In the genomic region with DNA sequence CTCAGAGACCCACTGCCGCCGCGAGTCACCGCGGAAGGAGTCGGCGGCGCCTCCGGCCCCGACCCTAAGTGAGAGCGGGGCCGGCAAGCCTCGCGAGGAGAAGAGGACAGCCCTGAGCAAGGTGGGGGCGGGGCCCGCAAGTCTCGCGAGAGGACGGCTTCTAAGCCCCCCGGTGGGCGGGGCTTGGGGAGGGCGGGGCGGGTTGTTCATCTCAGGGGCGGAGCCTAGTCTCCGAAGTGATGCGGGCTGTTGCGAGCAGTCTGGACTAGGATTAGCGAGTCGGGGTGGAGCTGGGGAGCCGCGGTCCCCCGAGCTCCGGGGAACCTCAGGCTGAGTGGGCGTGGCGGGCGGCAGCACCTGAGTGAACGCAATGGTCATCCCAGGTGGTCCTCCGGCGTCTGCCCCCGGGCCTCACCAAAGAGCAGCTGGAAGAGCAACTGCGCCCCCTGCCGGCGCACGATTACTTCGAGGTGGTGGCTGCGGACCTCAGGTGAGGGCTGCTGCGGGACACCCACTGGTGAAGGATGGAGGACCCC, we compare ENCODE assay signal across 8 mouse cellular contexts. TPM values are rescaled to one million over a fixed set of nuclear protein-coding genes. Genes with fewer than 3 reads are reported as not detected.
A peak's percentile ranks its signal among the peaks of the same experiment; 100 is the strongest.
DNase-seq lines count a peak whose midpoint lies in the region; ATAC-seq and TF ChIP-seq lines count a peak whose summit lies in the region.

No protein-coding gene starts in this region.

- H3K4me3 ChIP-seq in heart, embryonic 11.5 days (ENCODE audit: low read depth, low read length), result peak overlapping the region; percentile 77
- peak overlapping the region; percentile 69 for H3K4me3 ChIP-seq in kidney, embryonic 16.5 days (ENCODE audit: low read length)
- peak overlapping the region; percentile 94 for H3K4me3 ChIP-seq in liver, adult 2 months (ENCODE audit: insufficient read depth, low read depth, low read length)
- H3K4me3 ChIP-seq in myocyte, result peak overlapping the region; percentile 38

- peak overlapping the region; percentile 98 for H3K9ac ChIP-seq in heart, embryonic 11.5 days (ENCODE audit: low read depth, low read length)
- peak overlapping the region; percentile 98 for H3K9ac ChIP-seq in kidney, embryonic 16.5 days (replicated peaks; ENCODE audit: low read length)
- peak overlapping the region; percentile 93 for H3K9ac ChIP-seq in liver, adult 2 months (ENCODE audit: low read depth, low read length)

- peak; percentile 98 for DNase-seq in B cell, adult 2 months
- DNase-seq in brain, adult 2 months (ENCODE audit: low read depth, low spot score), result peak; percentile 97
- peak; percentile 76 for DNase-seq in liver, adult 2 months (ENCODE audit: extremely low read depth, low read depth, low spot score)
- peak; percentile 99 for DNase-seq in splenic B cell, adult 2 months (ENCODE audit: low read depth, low spot score)

- H3K79me2 ChIP-seq in liver, adult 2 months (ENCODE audit: control insufficient read depth, insufficient read depth, low read length), result 0 out of 2 replicates have a peak, but pooled peaks cover 2% of the 10 kb centered on the region
- peaks cover 12% of the 10 kb centered on the region for H3K79me2 ChIP-seq in myocyte (ENCODE audit: control insufficient read depth, insufficient read depth)

- peak; percentile 84 for TF ChIP-seq CTCF in liver, adult 2 months (IDR thresholded peaks at IDR 0.05; ENCODE audit: low read depth, low read length)

- H3K27ac ChIP-seq in heart, embryonic 11.5 days (ENCODE audit: low read depth, low read length), result peak overlapping the region; percentile 97
- peak overlapping the region; percentile 97 for H3K27ac ChIP-seq in kidney, embryonic 16.5 days (ENCODE audit: low read length)
- peak overlapping the region; percentile 98 for H3K27ac ChIP-seq in liver, adult 2 months (replicated peaks; ENCODE audit: insufficient read depth, low read depth, low read length)

- TF ChIP-seq POLR2A in liver, adult 2 months (IDR thresholded peaks at IDR 0.05; ENCODE audit: extremely low read depth, insufficient read depth, low read length), result peak; percentile 38; the same call in 1 of the 2 replicates
- peak; percentile 18 for TF ChIP-seq POLR2A in myocyte (IDR thresholded peaks at IDR 0.05; ENCODE audit: insufficient read length, low read depth)

- H3K4me2 ChIP-seq in heart, embryonic 11.5 days, result peak overlapping the region; percentile 73
- H3K4me2 ChIP-seq in kidney, embryonic 16.5 days (replicated peaks; ENCODE audit: low read depth, low read length), result peak overlapping the region; percentile 56
- peak overlapping the region; percentile 97 for H3K4me2 ChIP-seq in myocyte (ENCODE audit: low read depth)

- under 1% methylated on average over 47 of the region's 47 CpGs for WGBS in heart, embryonic 11.5 days (ENCODE audit: insufficient replicate concordance)
- under 1% methylated on average over 41 of the region's 47 CpGs for WGBS in kidney, embryonic 16.5 days
- WGBS in liver, adult 2 months, result under 1% methylated on average over 46 of the region's 47 CpGs

- H3K27me3 ChIP-seq in heart, embryonic 11.5 days (ENCODE audit: control insufficient read depth, insufficient read depth, low read length), result no peaks in the 10 kb centered on the region
- no peaks in the 10 kb centered on the region for H3K27me3 ChIP-seq in kidney, embryonic 16.5 days (ENCODE audit: insufficient read depth, low read length)
- H3K27me3 ChIP-seq in liver, adult 2 months (ENCODE audit: control insufficient read depth, insufficient read depth, low read length), result no peaks in the 10 kb centered on the region
- H3K27me3 ChIP-seq in myocyte (ENCODE audit: control insufficient read depth, insufficient read depth, insufficient read length), result no peaks in the 10 kb centered on the region
- H3K27me3 ChIP-seq in splenic B cell, adult 2 months (ENCODE audit: control insufficient read depth, insufficient read depth, low read length, poor library complexity, severe bottlenecking), result no peaks in the 10 kb centered on the region

- peak; percentile 84 for ATAC-seq in erythroblast, adult 5-6 weeks (replicated peaks; ENCODE audit: low FRiP score, poor library complexity, severe bottlenecking)
- peak; percentile 95 for ATAC-seq in heart, embryonic 11.5 days (replicated peaks; ENCODE audit: insufficient number of reproducible peaks, low FRiP score, low TSS enrichment)
- ATAC-seq in kidney, embryonic 16.5 days (ENCODE audit: low FRiP score, low TSS enrichment), result peak; percentile 97

- peaks cover 12% of the 10 kb centered on the region for H3K4me1 ChIP-seq in heart, embryonic 11.5 days (ENCODE audit: control insufficient read depth, insufficient read depth, low read length)
- peaks cover 9% of the 10 kb centered on the region for H3K4me1 ChIP-seq in kidney, embryonic 16.5 days (ENCODE audit: insufficient read depth, low read length)
- H3K4me1 ChIP-seq in liver, adult 2 months (ENCODE audit: control insufficient read depth, insufficient read depth, low read length), result peaks cover 2% of the 10 kb centered on the region; the same call in 1 of the 2 replicates

- H3K9me3 ChIP-seq in heart, embryonic 11.5 days (replicated peaks; ENCODE audit: control insufficient read depth, low read length), result no peaks in the 10 kb centered on the region
- no peaks in the 10 kb centered on the region for H3K9me3 ChIP-seq in kidney, embryonic 16.5 days (ENCODE audit: low read length)

- H3ac ChIP-seq in myocyte (ENCODE audit: control insufficient read depth, insufficient read length), result peak overlapping the region; percentile 39

- H3K36me3 ChIP-seq in heart, embryonic 11.5 days (ENCODE audit: control insufficient read depth, insufficient read depth, low read length), result peaks cover 15% of the 10 kb centered on the region
- peaks cover 26% of the 10 kb centered on the region for H3K36me3 ChIP-seq in kidney, embryonic 16.5 days (ENCODE audit: insufficient read depth, low read length)
- peaks cover 7% of the 10 kb centered on the region for H3K36me3 ChIP-seq in liver, adult 2 months (ENCODE audit: control insufficient read depth, insufficient read depth, low read length)
- peaks cover 15% of the 10 kb centered on the region for H3K36me3 ChIP-seq in myocyte (ENCODE audit: control insufficient read depth, insufficient read depth)
- 0 out of 2 replicates have a peak, but pooled peaks cover 3% of the 10 kb centered on the region for H3K36me3 ChIP-seq in splenic B cell, adult 2 months (ENCODE audit: control insufficient read depth, insufficient read depth, low read length, poor library complexity, severe bottlenecking)

TF ChIP-seq in myocyte, 11 proteins besides CTCF, POLR2A, EP300 and RAD21:
- no peak for TF ChIP-seq SRF (IDR thresholded peaks at IDR 0.05; ENCODE audit: control insufficient read depth, insufficient read length, low read depth)
- TF ChIP-seq MYOD1 (IDR thresholded peaks at IDR 0.05; ENCODE audit: control insufficient read depth in 1 of 3, insufficient read length in 2 of 3, low read depth in 2 of 3), result peak in 2 of 3 experiments; percentile 35 to 47
- TF ChIP-seq TCF3 (IDR thresholded peaks at IDR 0.05; ENCODE audit: insufficient read length, low read depth), result no peak
- peak; percentile 15 for TF ChIP-seq POLR2AphosphoS2 (IDR thresholded peaks at IDR 0.05; ENCODE audit: insufficient read length, low read depth)
- TF ChIP-seq USF1 (IDR thresholded peaks at IDR 0.05; ENCODE audit: low read depth), result no peak
- peak in 2 of 3 experiments; percentile 50 to 69 for TF ChIP-seq MYOG (IDR thresholded peaks at IDR 0.05; ENCODE audit: control insufficient read depth in 1 of 3, insufficient read depth in 1 of 3, insufficient read length in 2 of 3, low read depth in 2 of 3)
- no peak for TF ChIP-seq CEBPB (IDR thresholded peaks at IDR 0.05; ENCODE audit: insufficient read depth, poor library complexity, severe bottlenecking)
- no peak for TF ChIP-seq MAX (IDR thresholded peaks at IDR 0.05; ENCODE audit: low read depth)
- TF ChIP-seq TCF12 (IDR thresholded peaks at IDR 0.05; ENCODE audit: insufficient read depth, poor library complexity, severe bottlenecking), result no peak
- TF ChIP-seq E2F4 (IDR thresholded peaks at IDR 0.05; ENCODE audit: insufficient read depth), result no peak
- no peak for TF ChIP-seq REST (IDR thresholded peaks at IDR 0.05; ENCODE audit: insufficient read depth, insufficient read length)

RNA-seq across cellular contexts. Expression of gene Upf3a, which starts 0.4 kb away (rescaled TPM):
- 9.2 and 10.6 TPM in 2 replicates for total RNA-seq in erythroblast, adult 5-6 weeks (2015; ENCODE audit: low replicate concordance)
- 10.2 and 15.3 TPM in 2 replicates for total RNA-seq in erythroblast, adult 5-6 weeks (2017; ENCODE audit: low replicate concordance)
- 27.4 and 28.1 TPM in 2 replicates for polyA plus RNA-seq in heart, embryonic 11.5 days (2014; fragmentation: Nextera tagmentation; extraction: Ambion mirVana)
- 44.3 and 45.8 TPM in 2 replicates for polyA plus RNA-seq in kidney, embryonic 16.5 days (2015; fragmentation: Nextera tagmentation; extraction: Ambion mirVana)
- total RNA-seq in liver, adult 2 months (2014; rRNA removed), result 5.3 and 5.6 TPM in 2 replicates
- polyA plus RNA-seq in liver, adult 2 months (2012; rRNA removed), result 3.1 and 3.2 TPM in 2 replicates
- polyA plus RNA-seq in myocyte (2012; fragmentation: generic; extraction: Trizol), result 13.9 TPM

RNA-seq across cellular contexts. Expression of gene Cdc16, which starts 28.4 kb away (rescaled TPM):
- 25.0 and 26.8 TPM in 2 replicates for total RNA-seq in erythroblast, adult 5-6 weeks (2015; ENCODE audit: low replicate concordance)
- total RNA-seq in erythroblast, adult 5-6 weeks (2017; ENCODE audit: low replicate concordance), result 12.3 and 16.0 TPM in 2 replicates
- polyA plus RNA-seq in heart, embryonic 11.5 days (2014; fragmentation: Nextera tagmentation; extraction: Ambion mirVana), result 154 and 160 TPM in 2 replicates
- polyA plus RNA-seq in kidney, embryonic 16.5 days (2015; fragmentation: Nextera tagmentation; extraction: Ambion mirVana), result 180 and 181 TPM in 2 replicates
- 27.8 and 28.3 TPM in 2 replicates for total RNA-seq in liver, adult 2 months (2014; rRNA removed)
- 12.2 and 13.5 TPM in 2 replicates for polyA plus RNA-seq in liver, adult 2 months (2012; rRNA removed)
- 51.5 TPM for polyA plus RNA-seq in myocyte (2012; fragmentation: generic; extraction: Trizol)

RNA-seq across cellular contexts. Expression of gene AF366264, which starts 52.4 kb away (rescaled TPM):
- total RNA-seq in erythroblast, adult 5-6 weeks (2015; ENCODE audit: low replicate concordance), result not detected in 2 replicates
- not detected in 2 replicates for total RNA-seq in erythroblast, adult 5-6 weeks (2017; ENCODE audit: low replicate concordance)
- not detected in 2 replicates for polyA plus RNA-seq in heart, embryonic 11.5 days (2014; fragmentation: Nextera tagmentation; extraction: Ambion mirVana)
- polyA plus RNA-seq in kidney, embryonic 16.5 days (2015; fragmentation: Nextera tagmentation; extraction: Ambion mirVana), result not detected in 2 replicates
- not detected in 2 replicates for total RNA-seq in liver, adult 2 months (2014; rRNA removed)
- polyA plus RNA-seq in liver, adult 2 months (2012; rRNA removed), result not detected in 2 replicates
- not detected for polyA plus RNA-seq in myocyte (2012; fragmentation: generic; extraction: Trizol)

Comparison
In these comparisons a context has a peak if more than half of its experiments do, and no peak if none do; other contexts are left out.
1. Peak in every context shown above with its lines: DNase-seq, ATAC-seq, H3K4me3 ChIP-seq and H3K27ac ChIP-seq.
2. H3K4me3 ChIP-seq: peak in every context shown above with its lines; median percentile 94 in liver, adult 2 months; 77 in heart, embryonic 11.5 days; 69 in kidney, embryonic 16.5 days; 38 in myocyte.